7 mouse cellular contexts compared by ENCODE assay signal in the genomic region with DNA sequence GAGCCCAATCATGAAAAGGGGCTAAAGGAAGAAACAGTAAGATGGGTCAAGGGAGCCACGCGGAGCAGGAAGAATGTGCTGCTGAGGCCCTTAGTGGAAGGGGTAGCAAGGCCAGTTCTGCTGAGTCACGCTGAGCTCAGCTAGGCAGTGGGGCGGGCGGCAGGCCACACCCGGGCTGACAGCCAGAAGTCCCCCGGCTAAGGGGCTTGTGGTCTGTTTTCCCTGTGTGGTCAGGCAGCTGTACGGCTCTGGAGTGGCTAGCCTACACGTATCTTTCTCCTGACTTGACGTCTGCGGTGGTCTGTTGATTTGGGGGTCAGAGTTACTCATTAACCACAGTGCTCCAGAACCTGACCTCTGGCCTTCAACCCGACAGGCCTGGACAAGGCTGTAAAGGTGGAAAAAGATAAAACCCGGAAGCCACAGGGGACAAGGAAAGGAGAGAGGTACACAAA. TPM values are rescaled to one million over a fixed set of nuclear protein-coding genes. Genes with fewer than 3 reads are reported as not detected.
A peak's percentile ranks its signal among the peaks of the same experiment; 100 is the strongest.
DNase-seq lines count a peak whose midpoint lies in the region; ATAC-seq and TF ChIP-seq lines count a peak whose summit lies in the region.

No protein-coding gene starts in this region.

- peak; percentile 4; the same call in 1 of the 2 replicates for ATAC-seq in embryonic facial prominence, embryonic 14.5 days (ENCODE audit: low read depth)
- ATAC-seq in heart, embryonic 14.5 days (ENCODE audit: insufficient number of reproducible peaks, insufficient read depth, low FRiP score, low read depth): peak; percentile 28; the same call in 1 of the 2 replicates

- H3K4me1 ChIP-seq in ES-E14 (ENCODE audit: control insufficient read depth in 2 of 2, insufficient read depth in 2 of 2, low read length in 2 of 2, poor library complexity in 1 of 2): peaks cover 0 to 7% of the 10 kb centered on the region in 2 experiments; a peak in 1 of 4 replicates
- H3K4me1 ChIP-seq in embryonic facial prominence, embryonic 14.5 days (ENCODE audit: control insufficient read depth, insufficient read depth, low read length): peaks cover 29% of the 10 kb centered on the region
- peaks cover 22 to 38% of the 10 kb centered on the region in 2 experiments for H3K4me1 ChIP-seq in heart, embryonic 14.5 days (ENCODE audit: control insufficient read depth in 2 of 2, insufficient read depth in 2 of 2, low read length in 2 of 2)

- DNase-seq in ES-E14 (ENCODE audit: low read depth, low spot score) (no peak), adipocyte (ENCODE audit: low spot score) (peak; percentile 55)
- DNase-seq in embryonic facial prominence, embryonic 14.5 days (ENCODE audit: low spot score): peak; percentile 89
- peak; percentile 84 for DNase-seq in kidney, postnatal 10 days
- DNase-seq in lung, postnatal 4 days: peak; percentile 75 to 83
- DNase-seq in spleen, postnatal 36 days (ENCODE audit: low spot score in 2 of 2): peak; percentile 65 to 74

- H3K4me3 ChIP-seq in ES-E14 (ENCODE audit: insufficient read depth in 1 of 2, low read depth in 1 of 2, low read length in 2 of 2, poor library complexity in 1 of 2, severe bottlenecking in 1 of 2): peak overlapping the region; percentile 58 to 71
- H3K4me3 ChIP-seq in embryonic facial prominence, embryonic 14.5 days (ENCODE audit: low read depth, low read length): 0 out of 2 replicates have a peak overlapping the region, but pooled peaks have one; percentile 60
- H3K4me3 ChIP-seq in heart, embryonic 14.5 days (ENCODE audit: control insufficient read depth in 1 of 2, insufficient read depth in 1 of 2, low read depth in 1 of 2, low read length in 2 of 2): no peak overlapping the region

- peak overlapping the region; percentile 99 for H3K27ac ChIP-seq in ES-E14 (ENCODE audit: insufficient read depth, low read depth, low read length, poor library complexity, severe bottlenecking)
- peak overlapping the region; percentile 78 for H3K27ac ChIP-seq in embryonic facial prominence, embryonic 14.5 days (replicated peaks; ENCODE audit: low read depth, low read length)
- peak overlapping the region; percentile 80 to 86 for H3K27ac ChIP-seq in heart, embryonic 14.5 days (replicated peaks in 1 of 2; ENCODE audit: control insufficient read depth in 1 of 2, insufficient read depth in 1 of 2, low read depth in 2 of 2, low read length in 2 of 2)

- peak overlapping the region; percentile 68 for H3K4me2 ChIP-seq in embryonic facial prominence, embryonic 14.5 days (ENCODE audit: low read depth, low read length)
- H3K4me2 ChIP-seq in heart, embryonic 14.5 days (ENCODE audit: low read length): peak overlapping the region; percentile 74

- in situ Hi-C loops in ES-E14 (cut with MboI; ENCODE audit: low sequenced_read_pairs in 2 of 2, unreplicated experiment in 2 of 2): no loop called here

- no peaks in the 10 kb centered on the region for H3K27me3 ChIP-seq in embryonic facial prominence, embryonic 14.5 days (replicated peaks; ENCODE audit: control insufficient read depth, insufficient read depth, low read length)
- no peaks in the 10 kb centered on the region for H3K27me3 ChIP-seq in heart, embryonic 14.5 days (ENCODE audit: control insufficient read depth, insufficient read depth, low read length)

- 17% methylated on average over 13 of the region's 13 CpGs for WGBS in embryonic facial prominence, embryonic 14.5 days
- 10% methylated on average over 13 of the region's 13 CpGs for WGBS in heart, embryonic 14.5 days

- peaks cover 57% of the 10 kb centered on the region for H3K36me3 ChIP-seq in ES-E14 (ENCODE audit: control insufficient read depth, insufficient read depth, low read length, poor library complexity, severe bottlenecking)
- H3K36me3 ChIP-seq in embryonic facial prominence, embryonic 14.5 days (ENCODE audit: control insufficient read depth, insufficient read depth, low read length): peaks cover 68% of the 10 kb centered on the region
- H3K36me3 ChIP-seq in heart, embryonic 14.5 days (ENCODE audit: control insufficient read depth, insufficient read depth, low read length): peaks cover 60% of the 10 kb centered on the region

- peak overlapping the region; percentile 80 for H3K9ac ChIP-seq in ES-E14 (ENCODE audit: insufficient read depth, low read depth, low read length, poor library complexity, severe bottlenecking)
- H3K9ac ChIP-seq in embryonic facial prominence, embryonic 14.5 days (ENCODE audit: low read depth, low read length): peak overlapping the region; percentile 48
- H3K9ac ChIP-seq in heart, embryonic 14.5 days (ENCODE audit: low read length): peak overlapping the region; percentile 70

- no peaks in the 10 kb centered on the region for H3K9me3 ChIP-seq in ES-E14 (ENCODE audit: control insufficient read depth, insufficient read depth, low read depth, low read length)
- H3K9me3 ChIP-seq in embryonic facial prominence, embryonic 14.5 days (ENCODE audit: control insufficient read depth, low read length): no peaks in the 10 kb centered on the region
- no peaks in the 10 kb centered on the region for H3K9me3 ChIP-seq in heart, embryonic 14.5 days (ENCODE audit: control insufficient read depth, low read length)

TF ChIP-seq in ES-E14, 5 proteins besides CTCF, POLR2A, EP300 and RAD21:
- TF ChIP-seq CHD2 (IDR thresholded peaks at IDR 0.05; ENCODE audit: low read depth, low read length) (no peak), MAFK (IDR thresholded peaks at IDR 0.05; ENCODE audit: insufficient read depth, low read depth, low read length) (peak; percentile 98), ZC3H11A (IDR thresholded peaks at IDR 0.05; ENCODE audit: borderline replicate concordance, low read depth, low read length) (no peak)

RNA-seq across cellular contexts. Expression of a gene that starts 1.2 kb away (rescaled TPM):
- 398 and 408 TPM in 2 replicates for total RNA-seq in ES-E14 (2012; rRNA removed)
- 4,260 and 4,697 TPM in 2 replicates for polyA plus RNA-seq in embryonic facial prominence, embryonic 14.5 days (2014; fragmentation: Nextera tagmentation; extraction: Ambion mirVana)
- 3,513 and 3,606 TPM in 2 replicates for polyA plus RNA-seq in heart, embryonic 14.5 days (2014; fragmentation: Nextera tagmentation; extraction: Ambion mirVana)

RNA-seq across cellular contexts. Expression of a gene that starts 5.8 kb away (rescaled TPM):
- total RNA-seq in ES-E14 (2012; rRNA removed): 388 and 591 TPM in 2 replicates
- polyA plus RNA-seq in embryonic facial prominence, embryonic 14.5 days (2014; fragmentation: Nextera tagmentation; extraction: Ambion mirVana): 120 and 132 TPM in 2 replicates
- 89.9 and 102 TPM in 2 replicates for polyA plus RNA-seq in heart, embryonic 14.5 days (2014; fragmentation: Nextera tagmentation; extraction: Ambion mirVana)

RNA-seq across cellular contexts. Expression of a gene that starts 20.8 kb away (rescaled TPM):
- 2.6 TPM in 2 replicates for total RNA-seq in ES-E14 (2012; rRNA removed)
- 1.2 and 1.5 TPM in 2 replicates for polyA plus RNA-seq in embryonic facial prominence, embryonic 14.5 days (2014; fragmentation: Nextera tagmentation; extraction: Ambion mirVana)
- polyA plus RNA-seq in heart, embryonic 14.5 days (2014; fragmentation: Nextera tagmentation; extraction: Ambion mirVana): 0.42 and 0.71 TPM in 2 replicates

RNA-seq across cellular contexts. Expression of a gene that starts 23.0 kb away (rescaled TPM):
- 228 and 281 TPM in 2 replicates for total RNA-seq in ES-E14 (2012; rRNA removed)
- 123 and 127 TPM in 2 replicates for polyA plus RNA-seq in embryonic facial prominence, embryonic 14.5 days (2014; fragmentation: Nextera tagmentation; extraction: Ambion mirVana)
- 66.4 and 68.1 TPM in 2 replicates for polyA plus RNA-seq in heart, embryonic 14.5 days (2014; fragmentation: Nextera tagmentation; extraction: Ambion mirVana)

RNA-seq across cellular contexts. Expression of a gene that starts 25.7 kb away (rescaled TPM):
- 0.71 TPM in 1 of 2 replicates, not detected in the other for total RNA-seq in ES-E14 (2012; rRNA removed)
- not detected in 2 replicates for polyA plus RNA-seq in embryonic facial prominence, embryonic 14.5 days (2014; fragmentation: Nextera tagmentation; extraction: Ambion mirVana)
- polyA plus RNA-seq in heart, embryonic 14.5 days (2014; fragmentation: Nextera tagmentation; extraction: Ambion mirVana): not detected in 2 replicates

Comparison
In these comparisons a context has a peak if more than half of its experiments do, and no peak if none do; other contexts are left out.
1. H3K4me3 ChIP-seq: peak in ES-E14 (2 of 2) and embryonic facial prominence, embryonic 14.5 days (single experiment); none in heart, embryonic 14.5 days (0 of 2).
2. Peak in every context shown above with its lines, with median percentiles within 50 percentile points of each other: H3K27ac ChIP-seq and H3K9ac ChIP-seq.